Mouse (Mus musculus): ENCODE data around the gene Lmna. TPM values are rescaled to one million over a fixed set of nuclear protein-coding genes. Genes with fewer than 3 reads are reported as not detected.

Lmna gene
- polyA plus RNA-seq, 1 experiment from 2014 or later, result 635 TPM

GRCm38 (mm10) chr3:88503505-88503863, 6.3 kb downstream of the Lmna start:
- Histone ChIP-seq H3K36me3 (peaks cover 12% of the 10 kb centered on the region), H3K27me3 (no peaks in the 10 kb centered on the region), H3K9ac (no peak overlapping the region), H3K9me3 (no peaks in the 10 kb centered on the region), H3K27ac (peak overlapping the region; percentile 98), H3K4me2 (peak overlapping the region; percentile 69), H3K4me3 (peak overlapping the region; percentile 82), H3K4me1 (peaks cover 64% of the 10 kb centered on the region)
- WGBS, result 10% methylated on average over 4 of the region's 4 CpGs
- ATAC-seq (ENCODE audit: insufficient number of reproducible peaks, low FRiP score, low TSS enrichment, low read depth), result peak; percentile 66

- peak overlapping the region; percentile 69 for H3K4me2 ChIP-seq
- H3K27ac ChIP-seq, result peak overlapping the region; percentile 98
- peak; percentile 89 for ATAC-seq (ENCODE audit: insufficient number of reproducible peaks, low FRiP score, low TSS enrichment, low read depth)
- peak overlapping the region; percentile 80 for H3K9ac ChIP-seq
- H3K36me3 ChIP-seq, result peaks cover 13% of the 10 kb centered on the region
- H3K4me1 ChIP-seq, result peaks cover 65% of the 10 kb centered on the region
- no peaks in the 10 kb centered on the region for H3K27me3 ChIP-seq
- H3K9me3 ChIP-seq, result no peaks in the 10 kb centered on the region
- WGBS, result under 1% methylated on average over 55 of the region's 55 CpGs
- H3K4me3 ChIP-seq, result peak overlapping the region; percentile 82
Measured at GRCm38 (mm10) chr3:88502641-88503504, 6.9 kb downstream of the Lmna start.

DNA sequence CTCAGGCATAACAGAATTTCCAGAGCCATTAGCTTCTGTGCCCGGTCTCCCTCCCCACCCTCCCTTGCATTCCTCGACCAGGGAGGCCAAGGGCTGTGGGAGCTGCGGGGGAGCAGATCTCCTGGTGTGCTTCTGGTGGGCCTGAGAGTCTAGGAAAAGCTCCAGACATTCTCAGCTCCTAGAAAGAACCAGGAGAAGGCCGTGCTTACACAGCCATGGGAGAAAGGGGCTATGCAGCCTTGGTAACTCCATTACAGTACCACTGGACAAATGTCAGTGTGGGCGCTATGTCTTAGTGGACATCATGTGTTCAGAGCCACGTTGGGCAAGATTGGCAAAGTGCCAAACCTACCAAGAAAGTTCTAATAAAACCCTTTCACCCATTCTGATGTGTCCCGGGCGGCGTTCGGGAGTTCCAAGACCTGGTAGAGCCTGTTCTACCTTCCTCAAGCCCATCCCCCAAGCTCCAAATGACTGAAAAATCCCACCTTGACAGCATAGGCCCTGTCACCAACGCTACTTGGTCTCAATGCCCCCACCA, 7.7 kb downstream of the Lmna start:
- Histone ChIP-seq H3K9me3 (no peaks in the 10 kb centered on the region), H3K9ac (peak overlapping the region; percentile 80), H3K4me1 (peaks cover 65% of the 10 kb centered on the region), H3K4me3 (peak overlapping the region; percentile 82), H3K36me3 (peaks cover 20% of the 10 kb centered on the region), H3K27me3 (no peaks in the 10 kb centered on the region), H3K27ac (peak overlapping the region; percentile 98), H3K4me2 (peak overlapping the region; percentile 69)
- 6% methylated on average over 11 of the region's 11 CpGs for WGBS
- ATAC-seq (ENCODE audit: insufficient number of reproducible peaks, low FRiP score, low TSS enrichment, low read depth), result no peak

GRCm38 (mm10) chr3:88501366-88502030, 8.3 kb downstream of the Lmna start:
- Histone ChIP-seq H3K27me3 (no peaks in the 10 kb centered on the region), H3K4me2 (peak overlapping the region; percentile 69), H3K36me3 (peaks cover 22% of the 10 kb centered on the region), H3K9ac (peak overlapping the region; percentile 80), H3K4me1 (peaks cover 62% of the 10 kb centered on the region), H3K4me3 (peak overlapping the region; percentile 82), H3K9me3 (no peaks in the 10 kb centered on the region), H3K27ac (peak overlapping the region; percentile 98)
- 34% methylated on average over 6 of the region's 6 CpGs for WGBS
- ATAC-seq (ENCODE audit: insufficient number of reproducible peaks, low FRiP score, low TSS enrichment, low read depth), result no peak

GRCm38 (mm10) chr3:88500655-88501365, 8.9 kb downstream of the Lmna start:
- peak overlapping the region; percentile 82 for H3K4me3 ChIP-seq
- WGBS, result 54% methylated on average over 4 of the region's 4 CpGs

DNA sequence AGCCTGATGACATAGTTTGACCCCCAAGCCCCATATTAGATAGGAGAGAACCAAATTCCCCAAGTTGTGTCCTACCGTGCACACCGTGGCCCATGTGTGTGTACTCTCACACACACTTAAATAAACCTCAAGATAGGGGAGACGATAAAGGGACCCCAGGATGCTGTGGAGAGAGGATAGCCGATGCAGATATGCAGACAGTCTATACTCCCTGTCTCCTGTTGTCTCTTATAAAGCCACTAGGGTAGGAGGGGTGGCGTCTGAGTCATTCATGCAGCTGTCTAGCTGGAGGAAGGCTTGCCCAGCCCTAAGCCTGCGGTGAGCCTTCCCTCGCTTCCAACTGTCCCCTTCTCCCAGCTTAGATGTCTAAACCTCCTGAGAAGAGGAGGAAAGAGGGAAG, 9.7 kb downstream of the Lmna start:
- WGBS, result 79% methylated on average over 7 of the region's 7 CpGs
- Histone ChIP-seq H3K4me1 (peaks cover 63% of the 10 kb centered on the region), H3K9ac (no peak overlapping the region), H3K4me3 (peak overlapping the region; percentile 82), H3K27me3 (no peaks in the 10 kb centered on the region), H3K4me2 (peak overlapping the region; percentile 69), H3K36me3 (peaks cover 31% of the 10 kb centered on the region), H3K9me3 (no peaks in the 10 kb centered on the region), H3K27ac (no peak overlapping the region; the same call in 1 of the 2 replicates)
- ATAC-seq (ENCODE audit: insufficient number of reproducible peaks, low FRiP score, low TSS enrichment, low read depth), result no peak

More at GRCm38 (mm10) chr3:88500655-88501365, 8.9 kb downstream of the Lmna start:
- H3K27me3 ChIP-seq, result no peaks in the 10 kb centered on the region
- H3K36me3 ChIP-seq, result peaks cover 24% of the 10 kb centered on the region
- H3K9ac ChIP-seq, result peak overlapping the region; percentile 18; the same call in 1 of the 2 replicates
- H3K4me1 ChIP-seq, result peaks cover 63% of the 10 kb centered on the region
- peak overlapping the region; percentile 98 for H3K27ac ChIP-seq
- no peak for ATAC-seq (ENCODE audit: insufficient number of reproducible peaks, low FRiP score, low TSS enrichment, low read depth)
- H3K4me2 ChIP-seq, result peak overlapping the region; percentile 69
- H3K9me3 ChIP-seq, result no peaks in the 10 kb centered on the region

- ATAC-seq (ENCODE audit: insufficient number of reproducible peaks, low FRiP score, low TSS enrichment, low read depth), result no peak
- peaks cover 63% of the 10 kb centered on the region for H3K4me1 ChIP-seq
- 0 out of 2 replicates have a peak overlapping the region, but pooled peaks have one; percentile 69 for H3K4me2 ChIP-seq
Measured at GRCm38 (mm10) chr3:88499580-88499979, 10.2 kb downstream of the Lmna start.

GRCm38 (mm10) chr3:88495741-88496415, 13.9 kb downstream of the Lmna start:
- Histone ChIP-seq H3K9ac (no peak overlapping the region), H3K4me2 (no peak overlapping the region), H3K4me1 (peaks cover 76% of the 10 kb centered on the region), H3K4me3 (no peak overlapping the region), H3K27ac (peak overlapping the region; percentile 95), H3K36me3 (peaks cover 35% of the 10 kb centered on the region), H3K9me3 (no peaks in the 10 kb centered on the region), H3K27me3 (no peaks in the 10 kb centered on the region)
- 78% methylated on average over 10 of the region's 10 CpGs for WGBS
- ATAC-seq (ENCODE audit: insufficient number of reproducible peaks, low FRiP score, low TSS enrichment, low read depth), result no peak

More at GRCm38 (mm10) chr3:88499580-88499979, 10.2 kb downstream of the Lmna start:
- Histone ChIP-seq H3K9me3 (no peaks in the 10 kb centered on the region), H3K27me3 (no peaks in the 10 kb centered on the region), H3K4me3 (peak overlapping the region; percentile 82), H3K9ac (no peak overlapping the region), H3K27ac (no peak overlapping the region), H3K36me3 (peaks cover 35% of the 10 kb centered on the region)
- 80% methylated on average over 4 of the region's 4 CpGs for WGBS

DNA sequence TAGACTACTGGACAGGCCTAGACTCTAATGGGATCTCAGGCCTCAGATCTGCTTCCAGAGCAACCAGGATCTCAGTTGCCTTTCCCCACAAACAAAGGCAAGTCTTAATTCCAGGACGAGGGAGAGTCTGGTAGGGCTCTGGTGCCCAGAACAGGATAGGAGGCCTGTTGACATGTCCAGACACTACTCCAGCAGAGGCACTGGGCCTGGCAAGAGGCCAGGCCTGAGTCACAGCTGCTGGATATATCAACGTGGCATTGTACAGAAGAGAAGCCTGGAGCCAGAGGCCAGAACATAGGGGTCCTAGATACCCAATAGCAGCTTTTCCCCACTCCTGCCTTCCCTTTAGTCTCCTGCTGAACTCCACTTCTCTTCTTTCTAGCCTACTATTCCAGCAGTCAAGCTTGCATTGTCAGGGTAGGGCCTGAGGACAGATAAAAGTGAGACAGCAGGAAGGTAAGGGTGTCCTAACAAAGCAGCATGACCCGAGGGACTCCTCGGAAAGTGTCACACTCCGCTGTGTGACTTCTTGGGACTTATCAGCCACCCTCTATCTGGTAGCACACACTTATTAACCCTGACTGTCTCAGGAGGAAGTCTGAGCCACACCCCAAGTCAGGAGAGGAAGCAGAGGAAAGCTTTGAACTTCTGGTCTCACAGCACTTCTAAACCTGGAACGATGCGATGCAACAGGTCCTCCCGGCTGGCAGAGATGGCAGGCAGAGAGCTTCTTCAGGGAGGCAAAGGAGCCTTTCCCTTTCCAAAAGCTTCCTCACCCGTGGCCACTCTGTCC, 14.7 kb downstream of the Lmna start:
- peaks cover 33% of the 10 kb centered on the region for H3K36me3 ChIP-seq
- peak overlapping the region; percentile 15; the same call in 1 of the 2 replicates for H3K4me2 ChIP-seq
- ATAC-seq (ENCODE audit: insufficient number of reproducible peaks, low FRiP score, low TSS enrichment, low read depth), result no peak
- peak overlapping the region; percentile 18; the same call in 1 of the 2 replicates for H3K9ac ChIP-seq
- H3K4me1 ChIP-seq, result peaks cover 76% of the 10 kb centered on the region
- no peaks in the 10 kb centered on the region for H3K27me3 ChIP-seq
- 46% methylated on average over 9 of the region's 9 CpGs for WGBS
- H3K9me3 ChIP-seq, result no peaks in the 10 kb centered on the region
- H3K4me3 ChIP-seq, result no peak overlapping the region
- H3K27ac ChIP-seq, result peak overlapping the region; percentile 95

DNA sequence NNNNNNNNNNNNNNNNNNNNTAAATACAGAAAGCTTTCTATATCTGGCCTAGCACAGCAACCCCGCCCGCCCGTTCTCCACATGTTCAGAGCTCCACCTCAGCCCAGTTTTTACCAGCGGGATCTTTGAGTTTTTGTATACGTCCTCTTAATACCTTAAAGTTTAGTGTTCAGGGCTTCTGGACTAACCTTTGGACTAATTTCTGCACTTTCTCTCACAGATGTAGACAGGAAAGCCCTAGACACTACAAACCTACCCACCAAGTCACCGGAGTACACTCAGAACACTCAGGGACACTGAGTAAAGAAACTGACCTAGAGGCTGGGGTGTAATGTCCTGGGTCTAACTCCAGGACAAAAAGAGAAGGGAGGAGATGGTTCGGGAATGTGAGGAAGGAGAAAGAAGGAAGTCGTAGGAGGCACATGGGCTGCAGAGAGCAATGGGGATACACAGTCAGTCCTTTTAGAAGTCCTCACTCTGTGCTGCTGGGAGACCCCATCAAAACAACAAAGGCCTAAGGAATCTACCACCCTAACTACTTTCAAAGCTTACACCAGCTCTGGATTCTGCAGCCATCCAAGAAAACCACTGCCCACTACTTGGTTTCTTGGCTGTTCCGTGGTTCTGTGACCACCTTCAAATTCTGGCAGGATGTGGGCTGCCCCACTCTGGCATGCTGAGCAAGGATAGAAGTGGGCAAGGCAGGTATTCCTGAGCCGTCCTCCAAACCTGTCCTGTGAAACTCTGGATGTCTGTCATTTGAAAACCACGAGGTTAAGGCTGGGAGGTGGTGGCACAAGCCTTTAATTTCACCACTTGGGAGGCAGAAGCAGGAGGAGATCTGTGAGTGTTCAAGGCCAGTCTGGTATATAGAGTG, 15.8 kb downstream of the Lmna start:
- no peak for ATAC-seq (ENCODE audit: insufficient number of reproducible peaks, low FRiP score, low TSS enrichment, low read depth)
- Histone ChIP-seq H3K4me1 (peaks cover 82% of the 10 kb centered on the region), H3K9me3 (no peaks in the 10 kb centered on the region), H3K27ac (peak overlapping the region; percentile 95), H3K4me3 (peak overlapping the region; percentile 40), H3K36me3 (peaks cover 32% of the 10 kb centered on the region), H3K4me2 (peak overlapping the region; percentile 76), H3K27me3 (no peaks in the 10 kb centered on the region), H3K9ac (no peak overlapping the region)
- WGBS, result 55% methylated on average over 11 of the region's 11 CpGs
